Mouse (Mus musculus) cortical plate, adult 2 months (tissue): ENCODE measurements around the gene Tcf7l1.

Experiments used
- CTCF ChIP-seq: fragments of 200-500 bp; IDR thresholded peaks from 2 replicates; pipeline ENCODE4 v1.5.1; 2011; ENCODE audit warnings: mild to moderate bottlenecking, control low read depth, low read length; ENCODE audit not compliant: insufficient read depth; ENCODE audit errors: extremely low read depth
- POLR2A ChIP-seq: fragments of 200-500 bp; IDR thresholded peaks from 2 replicates; pipeline ENCODE4 v1.6.1; 2011; ENCODE audit warnings: mild to moderate bottlenecking, low read length, control low read depth; ENCODE audit not compliant: insufficient read depth; ENCODE audit errors: extremely low read depth

- TF ChIP-seq CTCF (no peak), POLR2A (no peak)
These were observed 48.7 kb upstream of the Tcf7l1 start for GRCm38 (mm10) chr6:72837756-72838155.
